Mouse (Mus musculus): ENCODE results near the gene Psip1.
"Not testable (repeated sequence)": the region's sequence is repeated elsewhere in the genome, so short reads cannot be mapped to it uniquely, and the experiment has no call there.

Psip1 gene

DNA sequence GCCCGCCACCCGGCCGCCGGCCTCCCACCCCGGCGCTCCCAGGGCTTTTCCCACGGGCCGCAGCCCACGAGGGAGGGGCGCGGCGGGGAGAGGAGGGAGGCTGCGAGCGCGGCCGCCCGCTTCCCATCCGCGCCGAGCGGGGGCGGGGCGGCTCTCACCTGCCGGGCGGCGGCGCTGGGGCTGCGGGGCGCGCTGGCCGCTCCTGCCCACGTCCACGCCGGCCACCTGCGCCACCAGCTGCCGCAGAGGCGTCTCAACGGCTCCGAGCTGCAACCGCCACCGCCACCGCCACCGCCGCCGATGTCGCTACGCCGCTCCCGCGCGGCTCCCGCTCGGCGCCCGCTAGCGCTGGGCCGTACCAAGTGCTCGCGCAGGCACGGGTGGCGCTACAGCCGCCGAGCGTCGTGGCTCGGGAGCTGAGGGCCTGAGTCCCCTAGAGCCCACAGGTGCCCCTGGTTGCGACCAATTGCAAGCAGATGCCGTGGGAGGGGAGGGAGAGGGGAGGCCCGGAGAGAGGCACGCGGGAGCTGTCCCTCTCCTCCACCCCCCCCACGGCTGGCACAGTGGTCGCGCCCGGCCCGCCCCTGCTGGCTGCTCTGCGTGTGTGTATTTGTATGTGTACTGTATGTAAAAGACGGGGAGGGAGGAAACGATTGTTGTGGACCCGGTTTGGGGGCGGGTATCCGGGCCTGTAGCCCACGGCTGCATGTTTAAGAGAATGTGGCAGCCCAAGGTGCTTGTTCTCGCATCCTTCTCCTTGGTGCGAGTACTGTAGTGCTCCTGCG, at the start of gene Psip1:
Gene Psip1, minus strand, starts transcription at position 343 of the 785 bp plus-strand sequence.
- peak; percentile 28 for DNase-seq (ENCODE audit: low read depth)

- DNase-seq (ENCODE audit: low read depth), result no peak
Observed at GRCm38 (mm10) chr4:83534024-83534423, 47.8 kb upstream of the Psip1 start.

- DNase-seq (ENCODE audit: low read depth), result no peak
Observed at GRCm38 (mm10) chr4:83533168-83533911, 47.1 kb upstream of the Psip1 start.

- not testable (repeated sequence) for DNase-seq (ENCODE audit: low read depth)
Observed at GRCm38 (mm10) chr4:83530060-83530459, 43.8 kb upstream of the Psip1 start.

- DNase-seq (ENCODE audit: low read depth), result no peak
Observed at GRCm38 (mm10) chr4:83527921-83528320, 41.7 kb upstream of the Psip1 start.

GRCm38 (mm10) chr4:83526988-83527334, 40.7 kb upstream of the Psip1 start:
- DNase-seq (ENCODE audit: low read depth), result no peak

DNA sequence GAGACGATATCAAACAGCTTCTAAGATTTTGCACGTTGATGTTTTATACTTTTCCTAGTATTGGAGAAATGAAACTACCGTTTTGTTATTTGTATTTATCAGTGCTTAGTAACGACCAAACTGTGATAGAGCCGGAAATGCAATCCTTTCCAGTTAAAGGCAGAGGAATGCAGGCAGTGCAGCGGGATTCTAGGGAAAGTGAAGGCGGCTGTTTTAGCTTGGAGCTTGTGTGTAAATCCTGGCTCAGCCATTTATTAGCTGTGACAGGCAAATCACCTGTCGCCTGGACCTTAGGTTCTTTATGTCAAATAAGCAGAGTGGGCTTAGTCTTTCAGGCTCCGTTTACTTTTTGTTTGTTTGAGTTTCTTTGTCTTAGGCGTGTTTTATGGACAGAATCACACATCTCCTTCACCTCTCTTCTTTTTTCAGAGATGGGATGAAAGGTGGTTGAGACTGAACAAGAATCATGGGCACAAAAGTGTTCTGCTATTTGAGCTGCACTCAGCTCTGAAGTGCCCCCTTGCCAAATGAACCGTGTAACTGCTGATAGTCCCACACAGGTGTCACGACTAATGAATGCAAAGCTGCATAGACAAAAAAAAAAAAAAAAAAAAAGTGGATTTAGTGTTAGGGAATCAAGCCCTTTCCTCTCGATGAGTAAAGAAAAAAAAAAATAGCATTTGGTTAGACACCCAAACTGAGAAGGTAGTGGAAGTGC, 40.2 kb upstream of the Psip1 start:
- DNase-seq (ENCODE audit: low read depth), result no peak

- no peak for DNase-seq (ENCODE audit: low read depth)
Observed at GRCm38 (mm10) chr4:83525690-83526055, 39.4 kb upstream of the Psip1 start.

DNA sequence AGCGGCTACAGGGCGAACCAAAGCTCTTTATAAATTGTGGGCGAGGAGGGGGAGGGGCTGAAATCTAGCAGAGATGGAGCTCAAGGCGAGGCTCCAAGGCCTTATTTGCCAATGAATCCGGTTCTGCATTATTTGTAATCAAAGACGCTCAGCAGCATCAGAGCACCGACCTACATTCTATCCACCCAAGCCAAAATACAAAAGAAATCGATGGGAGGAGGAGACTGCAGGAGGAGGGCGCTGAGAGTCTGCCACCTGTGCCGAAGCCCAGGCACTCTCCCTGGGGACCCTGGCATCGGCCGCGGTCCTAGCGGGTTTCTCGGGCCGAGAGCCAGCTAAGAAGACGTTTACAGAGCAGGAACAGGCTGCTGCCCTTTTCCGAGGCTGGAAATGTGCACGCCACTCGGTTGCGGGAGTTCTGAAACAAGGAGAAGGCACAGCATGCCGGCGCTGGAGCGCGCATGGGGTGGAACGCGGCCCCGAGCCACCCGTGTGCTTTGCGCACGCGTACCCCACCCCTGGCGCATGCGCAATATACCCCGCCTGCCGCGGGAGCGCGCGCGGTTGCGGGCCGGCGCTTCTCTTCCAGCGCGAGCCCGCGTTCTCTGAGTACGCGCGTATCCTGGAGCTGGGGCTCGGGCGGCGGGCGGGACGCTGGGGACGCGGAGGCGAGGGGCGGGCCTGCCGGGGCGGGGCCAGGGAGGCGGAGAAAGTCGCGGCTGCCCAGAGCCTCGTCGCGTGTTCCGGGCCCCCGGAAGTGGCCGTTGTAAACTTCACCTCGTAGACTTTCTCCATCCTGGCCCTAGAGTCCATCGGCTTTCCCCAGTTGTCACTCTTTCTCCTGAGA, 38.8 kb upstream of the Psip1 start, which contains the start of gene Ccdc171:
Gene Ccdc171, plus strand, starts transcription at position 703 of the 847 bp plus-strand sequence.
- peak; percentile 87 for DNase-seq (ENCODE audit: low read depth)

DNA sequence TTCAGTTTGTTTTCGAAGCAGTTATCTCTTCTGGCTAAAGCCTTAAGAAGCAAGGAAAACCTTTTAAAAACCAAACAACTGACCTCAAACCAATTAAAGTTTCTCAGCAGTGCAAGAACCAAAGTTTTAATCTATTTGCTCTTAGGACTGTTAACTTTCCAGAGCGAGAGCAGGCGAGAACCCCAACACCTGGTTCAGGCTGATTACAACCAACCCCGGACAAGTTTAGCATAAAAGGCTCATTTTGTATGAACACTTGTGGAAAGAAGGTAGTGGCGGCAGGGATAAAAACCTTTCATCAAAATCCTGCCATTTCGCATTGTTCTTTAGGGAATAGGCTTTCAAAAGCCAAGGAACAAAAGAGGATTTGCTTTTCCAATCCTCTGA, 38.2 kb upstream of the Psip1 start:
- DNase-seq (ENCODE audit: low read depth), result no peak

DNA sequence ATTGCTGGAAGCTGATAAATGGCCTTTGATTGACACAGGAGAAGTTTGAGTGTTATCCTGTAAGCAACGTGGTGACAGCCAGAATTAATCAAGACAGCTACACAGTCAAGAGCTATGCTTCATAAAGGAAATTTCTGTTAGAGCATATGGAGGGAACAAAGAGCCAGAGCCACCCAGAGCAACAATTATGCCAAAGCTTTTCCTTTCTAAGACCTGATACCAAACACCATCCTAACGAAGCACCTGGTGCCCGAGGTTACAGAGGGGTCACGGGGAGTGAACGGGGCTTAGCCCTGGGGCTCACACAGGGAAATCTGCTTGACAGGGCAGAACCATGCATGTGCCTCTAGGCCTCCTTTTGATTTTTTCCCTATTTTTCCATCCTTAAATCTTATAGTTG, 35.8 kb upstream of the Psip1 start:
- DNase-seq (ENCODE audit: low read depth), result no peak

DNA sequence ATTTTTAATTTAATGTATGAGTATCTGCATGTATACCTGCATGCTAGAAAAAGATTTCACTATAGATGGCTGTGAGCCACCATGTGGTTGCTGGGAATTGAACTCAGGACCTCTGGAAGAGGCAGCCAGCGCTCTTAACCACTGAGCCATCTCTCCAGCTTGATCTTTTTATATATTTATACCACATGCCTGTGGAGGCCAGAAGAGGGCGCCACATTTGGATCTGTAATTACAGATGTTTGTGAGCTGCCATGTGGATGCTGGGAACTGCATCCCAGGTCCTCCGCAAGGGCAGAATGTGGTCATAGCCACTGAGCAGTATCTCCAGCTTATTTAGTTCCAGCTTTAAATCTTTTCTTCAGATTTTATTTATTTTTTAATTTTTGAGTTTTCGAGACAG, 34.0 kb upstream of the Psip1 start:
- DNase-seq (ENCODE audit: low read depth), result no peak

GRCm38 (mm10) chr4:83519807-83520206, 33.5 kb upstream of the Psip1 start:
- DNase-seq (ENCODE audit: low read depth), result no peak

- no peak for DNase-seq (ENCODE audit: low read depth)
Observed at GRCm38 (mm10) chr4:83519148-83519547, 32.9 kb upstream of the Psip1 start.

GRCm38 (mm10) chr4:83516144-83516543, 29.9 kb upstream of the Psip1 start:
- not testable (repeated sequence) for DNase-seq (ENCODE audit: low read depth)

DNA sequence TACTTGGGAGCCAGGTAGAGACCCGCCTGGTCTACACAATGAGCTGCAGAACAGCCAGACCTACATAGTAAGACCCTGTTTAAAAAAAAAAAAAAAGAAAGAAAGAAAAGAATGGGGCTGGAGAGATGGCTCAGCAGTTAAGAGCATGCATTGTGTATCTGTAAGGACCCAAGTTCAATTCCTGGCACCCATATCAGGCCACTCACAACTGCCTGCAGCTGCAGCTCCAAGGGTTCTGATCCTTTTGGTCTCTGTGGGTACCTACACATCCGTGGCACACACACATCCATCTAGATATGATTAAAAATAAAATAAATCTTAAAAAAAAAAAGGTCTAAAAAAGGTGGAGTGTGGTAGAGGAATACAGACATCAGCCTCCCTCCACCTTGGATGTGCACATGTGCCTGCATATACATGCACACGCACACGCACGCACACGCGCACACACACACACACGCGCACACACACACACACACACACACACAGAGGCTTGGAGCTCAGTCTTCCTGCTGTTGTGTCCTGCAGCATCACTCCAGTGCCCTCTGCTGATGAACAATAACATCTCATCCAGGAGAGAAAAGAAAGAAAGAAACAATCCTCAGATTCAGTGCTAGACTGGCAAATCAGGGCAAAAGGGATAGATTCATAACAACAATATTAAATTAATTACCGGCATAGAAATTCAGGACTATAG, 28.9 kb upstream of the Psip1 start:
- DNase-seq (ENCODE audit: low read depth), result no peak

GRCm38 (mm10) chr4:83514183-83514582, 27.9 kb upstream of the Psip1 start:
- no peak for DNase-seq (ENCODE audit: low read depth)

- no peak for DNase-seq (ENCODE audit: low read depth)
Observed at GRCm38 (mm10) chr4:83512644-83513043, 26.4 kb upstream of the Psip1 start.

DNA sequence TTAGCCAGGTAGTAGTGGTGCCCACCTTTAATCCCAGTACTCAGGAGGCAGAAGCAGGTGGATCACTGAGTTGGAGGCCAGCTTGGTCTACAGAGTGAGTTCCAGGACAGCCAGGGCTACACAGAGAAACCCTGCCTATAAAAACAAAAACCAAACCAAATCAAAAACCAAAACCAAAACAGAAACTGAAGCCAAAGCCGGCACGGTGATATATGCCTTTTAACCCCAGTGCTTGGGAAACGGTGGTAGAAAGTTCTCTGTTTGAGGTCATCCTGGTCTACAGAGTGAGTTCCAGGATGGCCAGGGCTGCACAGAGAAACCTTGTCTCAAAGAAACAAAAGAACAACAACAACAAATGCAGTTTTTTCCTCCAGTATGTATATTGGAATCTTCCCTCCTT, 26.0 kb upstream of the Psip1 start:
- DNase-seq (ENCODE audit: low read depth), result no peak

DNA sequence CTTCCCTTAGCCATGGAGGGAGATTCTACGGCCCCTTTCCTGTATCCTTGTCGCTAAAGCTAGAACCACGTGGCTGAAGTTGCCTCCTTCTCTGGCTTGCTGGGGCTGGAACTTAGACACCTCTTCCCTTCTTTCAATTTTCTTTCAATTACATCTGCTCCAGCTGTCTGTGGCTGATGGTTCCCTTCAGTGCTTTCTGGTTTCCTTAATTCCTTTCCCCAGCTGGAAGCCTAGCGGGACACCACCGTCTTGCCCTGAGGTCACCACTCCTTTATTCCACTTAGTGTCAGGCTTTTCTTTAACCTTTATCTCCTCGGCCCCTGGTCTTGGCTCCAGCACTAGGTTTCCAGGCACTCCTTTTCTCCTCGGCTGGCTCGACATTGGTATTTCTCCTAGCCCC, 24.8 kb upstream of the Psip1 start:
- no peak for DNase-seq (ENCODE audit: low read depth)

- no peak for DNase-seq (ENCODE audit: low read depth)
Observed at GRCm38 (mm10) chr4:83509600-83509999, 23.3 kb upstream of the Psip1 start.
